Mouse (Mus musculus): ENCODE measurements around the gene Canx. TPM values are rescaled to one million over a fixed set of nuclear protein-coding genes. Genes with fewer than 3 reads are reported as not detected.

Gene Canx
- total and polyA plus RNA-seq, 3 experiments = 575 to 627 (median 607) TPM

DNA sequence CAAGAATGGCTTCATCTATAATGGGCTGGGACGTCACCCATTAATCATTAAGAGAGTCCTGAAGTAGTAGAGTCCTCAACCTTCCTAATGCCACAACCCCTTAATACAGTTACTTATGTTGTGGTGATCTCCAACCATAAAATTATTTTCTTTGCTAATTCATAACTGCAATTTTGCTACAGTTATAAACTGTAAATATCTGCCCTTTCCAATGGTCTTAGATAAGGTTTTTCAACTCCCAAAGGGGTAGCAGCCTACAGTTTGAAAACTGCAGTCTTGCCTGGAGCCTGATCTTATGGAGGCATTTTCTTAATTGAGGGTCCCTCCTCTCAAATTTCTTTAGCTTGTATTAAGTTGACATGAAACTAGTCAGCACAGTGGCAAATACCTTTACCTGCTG, 3.9 kb upstream of the Canx start:
- Histone ChIP-seq H3K4me2 (ENCODE audit: insufficient read depth, low read depth, poor library complexity, severe bottlenecking) (no peak overlapping the region), H3K27me3 (replicated peaks) (no peaks in the 10 kb centered on the region), H3K9me3 (replicated peaks; ENCODE audit: low read length) (no peaks in the 10 kb centered on the region), H3K79me2 (replicated peaks; ENCODE audit: control insufficient read depth, extremely low read depth, insufficient read depth, poor library complexity, severe bottlenecking) (peaks cover 18% of the 10 kb centered on the region), H3K4me1 (ENCODE audit: control insufficient read depth in 1 of 2, insufficient read depth in 2 of 2) (peaks cover 0 to 15% of the 10 kb centered on the region in 2 experiments; a peak in 2 of 4 replicates), H3K9ac (ENCODE audit: insufficient read depth, low read depth) (no peak overlapping the region), H3K27ac (ENCODE audit: insufficient read depth, low read depth) (no peak overlapping the region), H3K4me3 (replicated peaks in 1 of 3; ENCODE audit: low read depth in 2 of 3, low read length in 2 of 3, poor library complexity in 1 of 3) (no peak overlapping the region), H3K36me3 (replicated peaks in 1 of 2; ENCODE audit: control insufficient read depth in 1 of 2, insufficient read depth in 1 of 2, low read length in 1 of 2) (peaks cover 3 to 28% of the 10 kb centered on the region in 2 experiments)
- dilution Hi-C loops (cut with MboI; ENCODE audit: extremely low pct_ligation_motif_present, extremely low pct_unique_long_range_greater_than_20kb, low sequenced_read_pairs) (no loop called here), in situ Hi-C loops (cut with MboI; ENCODE audit: low pct_ligation_motif_present, low pct_unique_long_range_greater_than_20kb, low sequenced_read_pairs) (loop anchor here (5.0 kb wide), 1 partner anchor 33 kb away; no protein-coding TSS in a partner anchor)
- no peak for TF ChIP-seq MYC (IDR thresholded peaks at IDR 0.05; ENCODE audit: low read depth, low read length)
- TF ChIP-seq EP300 (IDR thresholded peaks at IDR 0.05; ENCODE audit: low read length) = no peak
- TF ChIP-seq ZMIZ1 (IDR thresholded peaks at IDR 0.05; ENCODE audit: low read depth, low read length) = no peak
- no peak for TF ChIP-seq ZKSCAN1 (IDR thresholded peaks at IDR 0.05; ENCODE audit: borderline replicate concordance, low read depth, low read length)
- no peak for TF ChIP-seq MEF2A (IDR thresholded peaks at IDR 0.05; ENCODE audit: borderline replicate concordance, low read depth, low read length)
- no peak for TF ChIP-seq RAD21 (IDR thresholded peaks at IDR 0.05; ENCODE audit: low read depth, low read length)
- no peak for TF ChIP-seq GABPA (IDR thresholded peaks at IDR 0.05; ENCODE audit: insufficient replicate concordance, low read depth, low read length)
- no peak for DNase-seq (ENCODE audit: extremely low read depth)

- Histone ChIP-seq H3K4me1 (ENCODE audit: control insufficient read depth in 1 of 2, insufficient read depth in 2 of 2) (peaks cover 0 to 22% of the 10 kb centered on the region in 2 experiments; a peak in 2 of 4 replicates), H3K9me3 (replicated peaks; ENCODE audit: low read length) (no peaks in the 10 kb centered on the region), H3K36me3 (replicated peaks in 1 of 2; ENCODE audit: control insufficient read depth in 1 of 2, insufficient read depth in 1 of 2, low read length in 1 of 2) (peaks cover 3 to 28% of the 10 kb centered on the region in 2 experiments), H3K4me2 (ENCODE audit: insufficient read depth, low read depth, poor library complexity, severe bottlenecking) (no peak overlapping the region), H3K9ac (ENCODE audit: insufficient read depth, low read depth) (no peak overlapping the region), H3K4me3 (replicated peaks in 1 of 3; ENCODE audit: low read depth in 2 of 3, low read length in 2 of 3, poor library complexity in 1 of 3) (no peak overlapping the region), H3K27ac (ENCODE audit: insufficient read depth, low read depth) (no peak overlapping the region), H3K27me3 (replicated peaks) (no peaks in the 10 kb centered on the region), H3K79me2 (replicated peaks; ENCODE audit: control insufficient read depth, extremely low read depth, insufficient read depth, poor library complexity, severe bottlenecking) (peaks cover 30% of the 10 kb centered on the region)
- TF ChIP-seq EP300 (IDR thresholded peaks at IDR 0.05; ENCODE audit: low read length) (no peak), USF2 (conservative IDR thresholded peaks at IDR 0.05; ENCODE audit: low read depth, low read length) (no peak), MEF2A (IDR thresholded peaks at IDR 0.05; ENCODE audit: borderline replicate concordance, low read depth, low read length) (no peak)
- DNase-seq (ENCODE audit: extremely low read depth) = no peak
- dilution Hi-C loops (cut with MboI; ENCODE audit: extremely low pct_ligation_motif_present, extremely low pct_unique_long_range_greater_than_20kb, low sequenced_read_pairs) (no loop called here), in situ Hi-C loops (cut with MboI; ENCODE audit: low pct_ligation_motif_present, low pct_unique_long_range_greater_than_20kb, low sequenced_read_pairs) (loop anchor here (5.0 kb wide), 1 partner anchor 34 kb away; no protein-coding TSS in a partner anchor)
These were observed 2.7 kb upstream of the Canx start for GRCm38 (mm10) chr11:50328075-50328625.

- Histone ChIP-seq H3K4me1 (ENCODE audit: control insufficient read depth in 1 of 2, insufficient read depth in 2 of 2) (peaks cover 0 to 37% of the 10 kb centered on the region in 2 experiments; a peak in 3 of 4 replicates), H3K79me2 (replicated peaks; ENCODE audit: control insufficient read depth, extremely low read depth, insufficient read depth, poor library complexity, severe bottlenecking) (peaks cover 47% of the 10 kb centered on the region), H3K27me3 (replicated peaks) (no peaks in the 10 kb centered on the region), H3K9me3 (replicated peaks; ENCODE audit: low read length) (no peaks in the 10 kb centered on the region), H3K9ac (ENCODE audit: insufficient read depth, low read depth) (peak overlapping the region; percentile 82), H3K4me2 (ENCODE audit: insufficient read depth, low read depth, poor library complexity, severe bottlenecking) (peak overlapping the region; percentile 92), H3K4me3 (replicated peaks in 1 of 3; ENCODE audit: low read depth in 2 of 3, low read length in 2 of 3, poor library complexity in 1 of 3) (peak overlapping the region; percentile 58 to 100 (median 66)), H3K36me3 (replicated peaks in 1 of 2; ENCODE audit: control insufficient read depth in 1 of 2, insufficient read depth in 1 of 2, low read length in 1 of 2) (peaks cover 3 to 34% of the 10 kb centered on the region in 2 experiments), H3K27ac (ENCODE audit: insufficient read depth, low read depth) (peak overlapping the region; percentile 40)
- in situ Hi-C loops (cut with MboI; ENCODE audit: low pct_ligation_motif_present, low pct_unique_long_range_greater_than_20kb, low sequenced_read_pairs) (loop anchor here (5.0 kb wide), 1 partner anchor 36 kb away; no protein-coding TSS in a partner anchor), dilution Hi-C loops (cut with MboI; ENCODE audit: extremely low pct_ligation_motif_present, extremely low pct_unique_long_range_greater_than_20kb, low sequenced_read_pairs) (no loop called here)
- DNase-seq (ENCODE audit: extremely low read depth) = peak; percentile 49
- no peak for TF ChIP-seq ZMIZ1 (IDR thresholded peaks at IDR 0.05; ENCODE audit: low read depth, low read length)
- TF ChIP-seq MEF2A (IDR thresholded peaks at IDR 0.05; ENCODE audit: borderline replicate concordance, low read depth, low read length) = no peak
- 0 out of 2 replicates have a peak, but pooled peaks have one; percentile 16 for TF ChIP-seq HCFC1 (IDR thresholded peaks at IDR 0.05; ENCODE audit: low read depth, low read length)
- no peak for TF ChIP-seq IRF4 (IDR thresholded peaks at IDR 0.05; ENCODE audit: low read depth, low read length)
- no peak for TF ChIP-seq UBTF (IDR thresholded peaks at IDR 0.05; ENCODE audit: low read depth, low read length)
- no peak for TF ChIP-seq CTCF (conservative IDR thresholded peaks at IDR 0.05 in 1 of 2, IDR thresholded peaks at IDR 0.05 in 1 of 2; ENCODE audit: low read depth in 2 of 2, low read length in 2 of 2)
- TF ChIP-seq ZC3H11A (IDR thresholded peaks at IDR 0.05; ENCODE audit: low read depth, low read length) = no peak
- no peak for TF ChIP-seq POLR2AphosphoS2 (IDR thresholded peaks at IDR 0.05; ENCODE audit: low read depth, low read length)
- peak; percentile 91 for TF ChIP-seq TBP (conservative IDR thresholded peaks at IDR 0.05; ENCODE audit: low read depth, low read length)
- no peak for TF ChIP-seq USF2 (conservative IDR thresholded peaks at IDR 0.05; ENCODE audit: low read depth, low read length)
- TF ChIP-seq NELFE (IDR thresholded peaks at IDR 0.05; ENCODE audit: low read depth, low read length) = peak; percentile 76
- TF ChIP-seq JUN (IDR thresholded peaks at IDR 0.05; ENCODE audit: insufficient read depth, low read depth, low read length) = no peak
- peak; percentile 77; the same call in 1 of the 2 replicates for TF ChIP-seq CHD1 (IDR thresholded peaks at IDR 0.05; ENCODE audit: low read depth, low read length)
- TF ChIP-seq SIN3A (IDR thresholded peaks at IDR 0.05; ENCODE audit: low read length) = no peak
- TF ChIP-seq MYC (IDR thresholded peaks at IDR 0.05; ENCODE audit: low read depth, low read length) = 0 out of 2 replicates have a peak, but pooled peaks have one; percentile 16
These were observed 961 bp upstream of the Canx start for GRCm38 (mm10) chr11:50326302-50326966.

Measured in CH12.LX (cell line).